Mouse (Mus musculus) forebrain, embryonic 11.5 days (tissue): ENCODE measurements around the gene Fcho1. TPM values are rescaled to one million over a fixed set of nuclear protein-coding genes. Genes with fewer than 3 reads are reported as not detected.

Experiments
- ATAC-seq: fragments of 200-750 bp; cut with Nextera tagmentation; replicated peaks from 2 replicates; pipeline ENCODE4 v1.8.0; 2017; ENCODE audit warnings: moderate TSS enrichment; ENCODE audit not compliant: low FRiP score
- DNase-seq: peaks from one replicate; pipeline ENCODE4 v3.0.0-alpha.2; 2017; ENCODE audit warnings: low spot score
- H3K27ac ChIP-seq: fragments of 300-500 bp; sonication (generic); 2 replicates; pipeline ENCODE4 v1.5.1; 2014; ENCODE audit warnings: low read depth, low read length
- H3K27me3 ChIP-seq: fragments of 300-500 bp; sonication (generic); 2 replicates; pipeline ENCODE4 v1.6.1; 2014; ENCODE audit warnings: mild to moderate bottlenecking, low read length, mixed read lengths; ENCODE audit not compliant: control insufficient read depth, insufficient read depth
- H3K36me3 ChIP-seq: fragments of 300-500 bp; sonication (generic); 2 replicates; pipeline ENCODE4 v1.6.1; 2014; ENCODE audit warnings: mild to moderate bottlenecking, low read length, moderate library complexity, mixed read lengths; ENCODE audit not compliant: control insufficient read depth, insufficient read depth
- H3K4me1 ChIP-seq: fragments of 300-500 bp; sonication (generic); replicated peaks from 2 replicates; pipeline ENCODE4 v1.6.1; 2014; ENCODE audit warnings: low read length, mixed read lengths; ENCODE audit not compliant: control insufficient read depth, insufficient read depth
- H3K4me2 ChIP-seq: fragments of 300-500 bp; sonication (generic); 2 replicates; pipeline ENCODE4 v1.6.1; 2014; ENCODE audit warnings: low read depth, mild to moderate bottlenecking, low read length, moderate library complexity, mixed read lengths; ENCODE audit not compliant: severe bottlenecking
- H3K4me3 ChIP-seq: fragments of 300-500 bp; sonication (generic); 2 replicates; pipeline ENCODE4 v1.5.1; 2014; ENCODE audit warnings: low read depth, low read length
- H3K9ac ChIP-seq: fragments of 300-500 bp; sonication (generic); 2 replicates; pipeline ENCODE4 v1.6.1; 2014; ENCODE audit warnings: low read length
- H3K9me3 ChIP-seq: fragments of 300-500 bp; sonication (generic); 2 replicates; pipeline ENCODE4 v1.6.1; 2016; ENCODE audit warnings: low read length, mixed read lengths; ENCODE audit not compliant: control insufficient read depth
- WGBS: fragments of 180-500 bp; shearing (Covaris S2); extraction: QIAGEN DNeasy Blood & Tissue Kit; methylation state at CpG from one replicate; pipeline ENCODE4 v1.1.7; 2014; 5-methylcytosine and 5-hydroxymethylcytosine counted together
- polyA plus RNA-seq: library from polyadenylated mRNA; unstranded; fragments of >200 nt; fragmentation: Nextera tagmentation; extraction: Ambion mirVana; gene quantifications from 2 replicates; pipeline ENCODE4 v1.2.1, GENCODE M21; 2014

Fcho1 gene
- polyA plus RNA-seq, 1 experiment from 2014 or later, result 21.3 TPM

DNA sequence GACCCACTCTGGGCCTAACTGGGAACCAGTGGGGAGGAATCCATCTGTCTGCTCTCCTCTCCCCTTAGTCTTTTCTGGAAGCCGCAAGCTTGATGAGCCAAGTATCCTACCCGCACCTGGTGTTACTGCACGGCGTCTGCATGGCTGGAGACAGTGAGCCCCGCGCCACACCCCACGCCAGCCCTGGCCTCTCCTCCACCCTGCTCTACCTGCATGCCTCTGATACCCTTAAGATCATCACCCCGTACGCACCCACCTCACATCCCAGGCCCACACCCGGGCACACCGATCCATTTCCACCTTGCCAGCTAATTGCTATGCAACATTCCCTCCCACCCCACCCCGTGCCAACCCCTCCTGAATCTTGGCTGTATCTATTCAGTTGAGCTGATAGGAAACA lies 42.7 kb downstream of the Fcho1 start:
- H3K4me3 ChIP-seq, result no peak overlapping the region
- peaks cover 100% of the 10 kb centered on the region for H3K27me3 ChIP-seq
- no peak overlapping the region for H3K27ac ChIP-seq
- 53% methylated on average over 12 of the region's 12 CpGs for WGBS
- no peak overlapping the region for H3K4me2 ChIP-seq
- H3K4me1 ChIP-seq, result peaks cover 10% of the 10 kb centered on the region; the same call in 1 of the 2 replicates
- H3K36me3 ChIP-seq, result no peaks in the 10 kb centered on the region
- H3K9ac ChIP-seq, result no peak overlapping the region
- ATAC-seq, result no peak
- no peak for DNase-seq
- no peaks in the 10 kb centered on the region for H3K9me3 ChIP-seq

DNA sequence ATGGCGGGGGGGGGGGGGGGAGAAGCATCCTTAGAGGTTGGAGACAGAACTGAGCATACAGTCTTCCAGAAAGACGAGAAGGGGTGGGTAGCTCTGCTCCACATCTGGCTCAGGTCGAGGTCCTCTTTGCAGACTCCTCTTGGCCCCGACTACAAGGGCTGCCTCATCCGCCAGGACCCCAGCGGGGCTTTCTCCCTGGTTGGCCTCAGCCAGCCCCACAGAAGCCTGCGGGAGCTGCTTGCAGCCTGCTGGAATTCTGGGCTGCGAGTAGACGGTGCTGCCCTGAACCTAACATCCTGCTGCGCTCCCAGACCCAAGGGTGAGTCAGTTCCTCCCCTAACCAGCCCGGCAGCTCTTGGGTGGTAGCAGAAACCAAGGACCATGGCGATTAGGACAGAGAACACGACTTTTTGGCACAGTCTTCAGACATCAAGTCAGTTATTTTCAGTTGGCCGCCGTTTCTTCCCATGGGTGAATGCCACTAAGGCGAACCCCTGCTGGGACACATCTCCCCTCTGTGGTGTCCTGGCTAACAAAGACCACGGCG lies 44.1 kb downstream of the Fcho1 start:
- 4% methylated on average over 18 of the region's 18 CpGs for WGBS
- peaks cover 96% of the 10 kb centered on the region for H3K27me3 ChIP-seq
- peaks cover 8% of the 10 kb centered on the region; the same call in 1 of the 2 replicates for H3K4me1 ChIP-seq
- no peak for ATAC-seq
- no peak overlapping the region for H3K4me3 ChIP-seq
- no peaks in the 10 kb centered on the region for H3K9me3 ChIP-seq
- H3K4me2 ChIP-seq, result no peak overlapping the region
- no peaks in the 10 kb centered on the region for H3K36me3 ChIP-seq
- H3K9ac ChIP-seq, result no peak overlapping the region
- DNase-seq, result no peak
- no peak overlapping the region for H3K27ac ChIP-seq

- Histone ChIP-seq H3K9me3 (no peaks in the 10 kb centered on the region), H3K4me3 (no peak overlapping the region), H3K9ac (no peak overlapping the region), H3K36me3 (no peaks in the 10 kb centered on the region), H3K4me1 (peaks cover 4% of the 10 kb centered on the region; the same call in 1 of the 2 replicates), H3K27ac (no peak overlapping the region), H3K27me3 (peaks cover 94% of the 10 kb centered on the region), H3K4me2 (no peak overlapping the region)
- WGBS, result 4% methylated on average over 21 of the region's 21 CpGs
- DNase-seq (no peak), ATAC-seq (no peak)
These were observed 45.0 kb downstream of the Fcho1 start for GRCm38 (mm10) chr8:71680471-71680870.

GRCm38 (mm10) chr8:71679550-71680168 lies 45.9 kb downstream of the Fcho1 start:
- DNase-seq (no peak), ATAC-seq (no peak)
- no peak overlapping the region for H3K9ac ChIP-seq
- H3K4me2 ChIP-seq, result peak overlapping the region; percentile 31
- H3K4me1 ChIP-seq, result peaks cover 4% of the 10 kb centered on the region; the same call in 1 of the 2 replicates
- no peak overlapping the region for H3K27ac ChIP-seq
- H3K36me3 ChIP-seq, result no peaks in the 10 kb centered on the region
- H3K27me3 ChIP-seq, result peaks cover 88% of the 10 kb centered on the region
- H3K4me3 ChIP-seq, result 0 out of 2 replicates have a peak overlapping the region, but pooled peaks have one; percentile 2
- under 1% methylated on average over 46 of the region's 46 CpGs for WGBS
- H3K9me3 ChIP-seq, result no peaks in the 10 kb centered on the region

- peaks cover 4% of the 10 kb centered on the region; the same call in 1 of the 2 replicates for H3K4me1 ChIP-seq
- WGBS, result 9% methylated on average over 16 of the region's 16 CpGs
- no peak overlapping the region for H3K4me3 ChIP-seq
- H3K9me3 ChIP-seq, result no peaks in the 10 kb centered on the region
- H3K27me3 ChIP-seq, result peaks cover 83% of the 10 kb centered on the region
- no peak overlapping the region for H3K9ac ChIP-seq
- DNase-seq (no peak), ATAC-seq (no peak)
- H3K4me2 ChIP-seq, result peak overlapping the region; percentile 31; the same call in 1 of the 2 replicates
- no peak overlapping the region for H3K27ac ChIP-seq
- no peaks in the 10 kb centered on the region for H3K36me3 ChIP-seq
These were observed 46.4 kb downstream of the Fcho1 start for GRCm38 (mm10) chr8:71679116-71679515.

GRCm38 (mm10) chr8:71678216-71678615 lies 47.3 kb downstream of the Fcho1 start:
- Histone ChIP-seq H3K9ac (no peak overlapping the region), H3K4me3 (no peak overlapping the region), H3K4me2 (no peak overlapping the region), H3K9me3 (no peaks in the 10 kb centered on the region), H3K4me1 (peaks cover 4% of the 10 kb centered on the region; the same call in 1 of the 2 replicates), H3K27ac (no peak overlapping the region), H3K36me3 (no peaks in the 10 kb centered on the region), H3K27me3 (peaks cover 74% of the 10 kb centered on the region)
- 51% methylated on average over 4 of the region's 4 CpGs for WGBS
- DNase-seq (no peak), ATAC-seq (no peak)

DNA sequence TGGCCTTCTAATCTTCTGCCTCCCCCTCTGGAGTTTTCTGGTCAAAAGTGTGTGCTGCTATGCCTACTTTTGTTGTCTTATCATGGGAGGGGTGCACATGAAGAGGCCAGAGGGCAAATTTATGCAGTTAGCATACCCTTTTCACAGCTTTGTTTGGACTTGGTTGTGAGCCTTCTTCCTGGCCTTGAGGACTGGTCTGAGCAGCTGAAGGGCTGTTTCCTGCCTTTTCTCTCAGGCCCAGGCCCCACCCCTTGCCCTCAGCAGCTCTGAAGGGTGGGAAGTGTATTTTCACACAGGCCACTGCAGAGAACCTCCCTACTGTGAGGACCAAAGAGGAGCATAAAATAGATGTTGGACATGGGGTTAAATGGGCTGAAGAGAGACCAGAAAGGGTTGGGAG lies 48.0 kb downstream of the Fcho1 start:
- ATAC-seq (no peak), DNase-seq (no peak)
- Histone ChIP-seq H3K36me3 (no peaks in the 10 kb centered on the region), H3K27me3 (peaks cover 67% of the 10 kb centered on the region), H3K9ac (no peak overlapping the region), H3K4me2 (no peak overlapping the region), H3K4me1 (peaks cover 4% of the 10 kb centered on the region; the same call in 1 of the 2 replicates), H3K9me3 (no peaks in the 10 kb centered on the region), H3K4me3 (no peak overlapping the region), H3K27ac (no peak overlapping the region)

DNA sequence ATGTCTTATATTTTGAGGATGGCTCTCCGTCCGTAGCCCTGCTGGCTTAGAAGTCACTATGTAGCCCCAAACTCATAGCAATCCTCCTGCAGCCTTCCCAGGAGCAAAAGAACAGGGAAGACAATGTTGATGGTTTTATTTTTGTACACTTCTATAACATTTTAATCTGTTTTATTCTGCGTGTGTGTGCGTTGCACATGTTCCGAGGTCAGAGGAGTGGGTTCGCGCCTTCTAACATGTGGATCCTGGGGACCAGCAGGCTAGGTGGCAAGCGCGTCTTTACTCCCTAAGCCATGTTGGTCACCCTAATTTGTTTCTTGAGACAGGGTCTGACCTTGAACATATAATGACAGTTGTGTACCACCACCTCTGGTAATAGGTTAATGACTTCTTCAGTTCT lies 48.7 kb downstream of the Fcho1 start:
- peaks cover 60% of the 10 kb centered on the region for H3K27me3 ChIP-seq
- no peaks in the 10 kb centered on the region for H3K9me3 ChIP-seq
- ATAC-seq (no peak), DNase-seq (no peak)
- H3K4me2 ChIP-seq, result peak overlapping the region; percentile 94
- no peaks in the 10 kb centered on the region for H3K36me3 ChIP-seq
- H3K9ac ChIP-seq, result peak overlapping the region; percentile 72; the same call in 1 of the 2 replicates
- 59% methylated on average over 9 of the region's 9 CpGs for WGBS
- H3K4me3 ChIP-seq, result peak overlapping the region; percentile 59; the same call in 1 of the 2 replicates
- H3K27ac ChIP-seq, result no peak overlapping the region
- peaks cover 7% of the 10 kb centered on the region; the same call in 1 of the 2 replicates for H3K4me1 ChIP-seq
